Mouse (Mus musculus) urinary bladder, postnatal 36 days (tissue): ENCODE results near the gene Man2a2.

Source experiments
- DNase-seq, 2 experiments: peaks; one replicate each; pipeline ENCODE4 v3.0.0; 2022; ENCODE audit warnings: low spot score in 2 of 2, mixed read lengths in 1 of 2

Gene Man2a2

DNA sequence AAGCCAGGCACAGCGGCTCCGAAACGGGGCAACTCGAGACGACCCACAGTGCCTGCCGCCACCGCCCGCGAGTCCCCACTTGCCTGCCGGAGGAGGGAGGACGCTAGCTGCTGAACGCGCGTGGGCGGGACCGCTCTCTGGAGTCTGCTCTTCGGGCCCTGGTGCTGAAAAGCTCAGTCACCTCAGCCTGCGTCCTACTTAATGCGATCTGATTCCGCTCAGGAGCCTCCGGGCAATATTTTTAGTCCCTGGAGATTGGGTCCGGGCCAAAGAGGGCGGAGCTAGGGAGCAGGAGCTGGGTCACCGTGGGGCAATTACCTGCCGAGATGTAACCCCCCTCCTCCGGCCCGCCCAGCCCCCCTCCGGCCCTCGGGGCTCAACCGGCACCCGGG, 530 bp downstream of the Man2a2 start:
- DNase-seq, result peak; percentile 70 to 79

GRCm38 (mm10) chr7:80369967-80370431, 1.2 kb downstream of the Man2a2 start:
- no peak for DNase-seq

DNA sequence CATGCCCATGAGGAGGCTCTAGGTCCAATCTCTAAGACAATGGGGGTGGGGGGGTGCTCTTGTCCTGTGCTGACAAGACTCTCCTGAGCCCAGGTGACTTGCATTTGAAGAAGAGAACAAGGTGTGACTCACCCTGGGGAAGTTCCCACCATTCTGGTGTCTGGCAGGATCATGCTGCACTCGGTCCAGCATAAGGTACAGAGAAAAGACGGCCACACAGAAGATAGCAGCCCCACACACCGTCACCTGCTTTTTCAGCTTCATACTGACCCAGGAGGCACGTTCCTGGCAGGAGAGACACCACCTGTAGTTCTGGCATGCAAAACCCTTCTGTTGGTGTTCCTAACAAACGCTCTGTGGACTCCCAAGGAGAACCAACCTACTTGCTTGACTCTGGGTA, 1.7 kb downstream of the Man2a2 start:
- no peak for DNase-seq

DNA sequence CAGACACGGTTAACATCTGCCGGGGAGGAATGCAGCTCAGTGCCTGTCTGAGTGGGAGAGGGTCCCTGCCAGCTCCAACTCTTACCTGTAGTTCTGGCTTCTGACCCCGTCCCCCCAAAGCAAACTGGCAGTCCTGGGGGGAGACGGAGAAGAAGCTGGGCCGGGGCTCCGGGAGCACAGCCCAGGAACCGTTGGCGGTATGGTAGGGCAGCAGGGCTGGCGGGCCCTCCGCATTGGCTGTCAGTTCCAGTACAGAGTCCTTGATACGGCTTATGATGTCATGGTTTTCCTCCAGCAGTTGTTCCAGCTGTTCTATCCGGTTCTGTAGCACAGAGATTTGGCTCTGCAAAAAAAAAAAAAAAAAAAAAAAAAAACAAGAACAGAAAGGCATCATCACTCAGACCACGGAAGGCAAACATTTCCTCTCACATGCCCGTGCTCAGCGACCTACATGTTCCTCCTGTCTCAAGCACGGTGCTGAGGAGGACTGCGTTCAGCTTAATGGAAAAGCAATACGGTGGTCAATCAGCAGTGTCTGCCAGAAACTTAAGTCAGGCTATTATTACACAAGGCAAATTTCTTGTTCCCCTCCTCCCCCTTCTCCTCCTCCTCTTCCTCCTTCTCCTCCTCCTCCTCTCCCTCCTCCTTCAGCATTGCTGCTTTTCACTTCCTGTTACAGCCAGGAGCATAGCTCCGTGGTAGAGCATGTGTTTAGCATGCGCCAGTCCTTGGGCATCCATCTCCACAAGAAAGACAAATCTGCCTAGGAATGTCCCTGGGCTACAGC, 2.3 kb downstream of the Man2a2 start:
- DNase-seq, result no peak

DNA sequence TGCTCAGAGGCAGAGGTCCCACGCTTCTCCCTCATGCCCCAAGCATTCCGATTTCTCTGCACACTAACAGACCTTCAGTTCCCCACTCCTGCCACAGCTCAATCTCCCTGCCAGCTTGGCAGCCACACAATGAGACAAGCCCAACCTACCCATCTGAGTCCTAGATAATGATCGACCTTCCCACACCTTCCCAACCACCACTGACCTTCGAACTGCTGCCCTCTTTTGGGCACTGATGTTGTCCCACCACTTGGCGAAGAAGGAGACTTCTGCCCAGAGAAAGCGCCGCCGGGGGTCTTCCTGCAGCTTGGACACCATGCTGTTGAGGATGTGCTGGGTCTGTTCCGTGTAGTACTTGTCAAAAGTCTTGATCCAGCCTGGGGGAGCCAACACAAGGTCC, 3.2 kb downstream of the Man2a2 start:
- no peak for DNase-seq

- no peak for DNase-seq
Measured at GRCm38 (mm10) chr7:80367232-80367631, 3.9 kb downstream of the Man2a2 start.

- no peak for DNase-seq
Measured at GRCm38 (mm10) chr7:80365759-80366158, 5.4 kb downstream of the Man2a2 start.

DNA sequence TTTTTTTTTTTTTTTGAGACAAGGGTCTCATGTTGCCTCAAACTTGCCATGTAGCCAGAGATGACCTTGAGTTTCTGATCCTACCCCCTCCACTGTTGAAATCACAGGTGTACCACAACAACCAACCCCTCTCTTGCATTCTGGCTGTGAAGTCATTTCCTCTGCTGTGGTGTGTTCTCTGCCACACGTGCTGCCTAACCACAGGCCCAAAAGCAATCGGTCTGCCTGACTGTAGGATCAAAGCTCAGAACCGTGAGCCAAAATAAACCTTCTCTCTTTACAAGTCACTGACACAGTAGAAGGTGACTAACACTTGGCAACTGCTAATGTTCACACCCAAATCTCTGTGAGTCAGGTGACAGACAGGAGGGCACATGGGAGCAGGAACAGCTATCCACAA, 10.7 kb downstream of the Man2a2 start:
- no peak for DNase-seq

- DNase-seq, result no peak
Measured at GRCm38 (mm10) chr7:80358039-80358438, 13.1 kb downstream of the Man2a2 start.

GRCm38 (mm10) chr7:80357156-80357555, 14.0 kb downstream of the Man2a2 start:
- DNase-seq, result no peak

DNA sequence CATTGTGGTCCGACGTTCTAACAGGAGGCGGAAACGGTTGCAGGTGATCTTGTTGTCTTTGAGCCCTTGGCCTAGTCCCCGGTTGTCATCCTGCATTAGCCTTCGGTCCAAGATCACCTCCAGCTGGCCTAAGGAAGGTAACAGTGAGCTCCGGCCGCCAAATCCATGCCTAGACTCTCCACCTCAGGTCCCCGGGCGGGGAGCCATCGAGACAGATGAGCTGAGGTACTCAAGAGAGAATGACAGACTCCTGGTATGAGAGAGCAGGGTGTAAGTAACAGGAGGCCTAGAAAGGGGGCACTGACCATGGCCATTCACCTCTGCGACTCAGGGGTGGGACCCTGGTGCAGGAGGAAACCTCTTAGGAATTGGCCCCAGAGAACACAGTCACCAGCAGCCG, 14.8 kb downstream of the Man2a2 start:
- no peak for DNase-seq

DNA sequence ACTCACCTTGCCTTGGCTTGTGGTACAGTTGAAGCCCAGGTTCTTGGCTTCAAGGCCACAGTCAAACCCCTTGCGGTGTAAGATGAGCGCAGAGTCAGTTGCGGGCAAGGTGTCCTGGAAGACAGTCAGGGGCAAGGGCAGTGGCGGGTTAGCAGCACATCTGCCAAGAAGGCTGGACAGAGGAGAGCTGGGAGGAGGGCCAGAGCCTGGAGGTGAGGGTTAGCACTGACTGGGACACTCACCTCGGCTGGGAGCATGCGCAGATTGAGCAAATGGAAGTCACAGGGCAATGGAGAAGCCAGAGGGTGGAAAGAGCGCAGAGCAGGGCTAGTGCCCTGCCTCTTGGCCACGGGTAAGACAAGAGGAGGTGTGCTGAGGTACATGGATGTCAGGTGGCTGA, 18.3 kb downstream of the Man2a2 start:
- DNase-seq, result no peak

- DNase-seq, result no peak
Measured at GRCm38 (mm10) chr7:80350808-80351207, 20.4 kb downstream of the Man2a2 start.

DNA sequence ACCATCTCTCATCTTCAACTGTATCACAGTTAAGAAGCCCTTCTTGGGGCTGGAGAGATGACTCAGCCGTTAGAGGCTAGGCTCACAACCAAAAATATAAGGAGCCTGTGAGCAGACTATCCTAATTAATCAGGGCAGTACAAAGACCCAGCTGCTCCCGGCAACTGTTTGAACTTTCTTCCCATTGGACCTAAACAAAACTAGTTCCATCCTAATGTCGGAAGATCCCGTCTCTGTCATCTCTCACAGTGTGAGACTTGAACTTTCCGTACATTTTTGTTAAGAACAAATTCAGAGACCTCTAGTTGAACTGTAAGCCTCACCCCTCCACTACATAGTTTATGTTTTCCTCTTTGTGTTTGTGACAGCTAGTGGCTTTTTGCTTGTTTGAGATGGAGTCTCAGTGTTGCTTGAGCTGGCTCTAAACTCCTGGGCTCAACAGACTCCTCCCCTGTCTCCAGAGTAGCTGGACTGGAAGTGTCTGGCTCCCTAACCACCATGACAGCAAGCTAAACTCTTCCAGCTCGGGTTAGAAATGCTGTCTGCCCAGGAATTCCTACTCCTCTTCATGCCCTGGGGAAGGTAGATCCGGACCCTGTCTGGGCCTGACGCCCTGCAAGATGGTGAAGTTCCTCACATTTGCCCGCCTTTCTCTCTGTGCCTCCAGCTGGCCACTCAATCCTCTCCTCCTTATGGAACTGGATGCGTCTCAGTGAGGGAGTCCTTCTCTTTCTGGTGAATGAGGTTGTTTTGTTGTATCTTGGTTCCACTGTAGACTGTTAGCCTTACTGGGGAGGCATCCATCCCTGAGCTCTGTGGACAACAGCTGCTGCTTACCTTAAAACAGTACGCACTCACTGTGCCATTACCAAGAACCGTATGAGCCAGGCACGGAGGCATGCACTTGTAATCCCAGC, 23.2 kb downstream of the Man2a2 start:
- no peak for DNase-seq

DNA sequence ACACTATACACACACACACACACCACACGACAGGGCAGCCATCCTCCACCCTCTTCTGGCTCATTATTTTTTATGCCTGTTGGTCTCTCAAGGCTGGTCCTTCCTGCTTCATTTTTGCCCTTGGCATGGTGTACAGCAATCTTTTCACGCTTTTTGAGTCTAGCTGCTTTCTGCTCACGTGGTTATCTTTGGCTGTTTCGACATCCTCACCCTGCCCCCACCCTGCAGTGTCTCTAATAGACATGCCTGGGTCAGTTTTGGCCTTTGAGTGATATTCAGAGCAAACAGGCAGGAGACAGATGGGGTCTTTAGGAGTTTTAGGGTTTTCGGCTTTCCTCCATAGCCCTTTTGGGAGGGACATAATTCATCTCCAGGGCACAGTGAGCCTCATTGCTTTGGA, 24.3 kb downstream of the Man2a2 start:
- DNase-seq, result no peak

DNA sequence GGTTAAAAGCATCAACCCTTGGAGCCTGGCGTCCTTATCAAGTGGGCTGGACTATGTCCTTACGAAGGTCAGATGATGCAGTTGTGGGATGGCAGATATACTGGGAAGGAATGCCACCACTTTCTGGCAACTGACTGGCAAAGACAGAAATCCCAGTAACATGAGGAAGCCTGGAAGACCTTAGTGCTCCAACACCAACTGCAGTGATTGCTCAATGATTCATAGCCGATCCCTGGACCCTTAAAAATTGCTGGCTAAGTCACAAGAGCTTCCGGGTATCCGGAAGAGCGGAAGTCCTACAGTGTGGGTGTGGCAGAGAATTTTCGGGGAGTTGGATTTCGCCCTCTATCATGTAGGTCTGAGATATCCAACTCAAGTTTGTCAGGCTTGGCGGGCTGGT, 25.0 kb downstream of the Man2a2 start:
- DNase-seq, result no peak

- no peak for DNase-seq
Measured at GRCm38 (mm10) chr7:80343270-80344018, 27.7 kb downstream of the Man2a2 start.

DNA sequence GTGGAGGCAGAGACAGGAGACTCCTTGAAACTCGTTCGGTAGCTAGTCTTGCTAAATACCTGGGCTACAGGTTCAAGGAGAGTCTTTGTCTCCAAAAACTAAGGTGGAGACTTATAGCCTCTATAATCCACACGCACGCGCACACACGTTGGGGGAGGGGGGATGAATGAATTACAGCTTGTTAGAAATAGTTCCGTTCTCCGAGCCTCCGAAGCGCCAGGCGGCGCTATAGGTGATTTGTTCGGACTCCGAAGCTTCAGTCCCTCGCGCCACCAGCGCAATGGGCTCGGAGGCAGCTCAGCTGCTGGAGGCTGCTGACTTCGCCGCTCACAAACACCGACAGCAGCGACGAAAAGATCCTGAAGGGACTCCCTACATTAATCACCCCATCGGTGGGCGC, 28.3 kb downstream of the Man2a2 start, which contains the start of gene Hddc3:
Hddc3 (plus strand) TSS at position 247 of the 400 bp plus-strand sequence.
- DNase-seq, result peak; percentile 87 to 93

DNA sequence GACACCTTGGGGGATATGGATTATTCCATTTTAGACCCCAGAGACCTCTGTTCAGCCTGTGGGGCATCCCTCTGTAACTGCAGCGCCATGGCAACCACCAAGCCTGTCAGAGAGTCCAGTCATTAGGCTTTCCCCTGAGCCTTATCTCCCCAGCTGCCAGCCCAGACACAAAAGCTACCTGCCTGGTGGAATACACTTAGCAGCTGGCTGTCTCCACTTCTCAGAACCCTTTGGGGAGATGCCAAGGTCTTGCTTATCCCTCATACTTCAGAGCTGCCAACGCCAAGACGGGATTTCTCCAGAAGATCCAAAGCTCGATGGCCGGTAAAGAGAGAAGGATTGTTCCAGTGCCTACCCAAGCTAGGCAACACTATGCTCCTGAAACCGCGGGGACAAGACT, 29.4 kb downstream of the Man2a2 start:
- no peak for DNase-seq

- DNase-seq, result peak; percentile 60 to 72
Measured at GRCm38 (mm10) chr7:80340793-80341192, 30.4 kb downstream of the Man2a2 start, which contains the start of gene Unc45a. Gene Unc45a (minus strand): TSS chr7:80341005.

DNA sequence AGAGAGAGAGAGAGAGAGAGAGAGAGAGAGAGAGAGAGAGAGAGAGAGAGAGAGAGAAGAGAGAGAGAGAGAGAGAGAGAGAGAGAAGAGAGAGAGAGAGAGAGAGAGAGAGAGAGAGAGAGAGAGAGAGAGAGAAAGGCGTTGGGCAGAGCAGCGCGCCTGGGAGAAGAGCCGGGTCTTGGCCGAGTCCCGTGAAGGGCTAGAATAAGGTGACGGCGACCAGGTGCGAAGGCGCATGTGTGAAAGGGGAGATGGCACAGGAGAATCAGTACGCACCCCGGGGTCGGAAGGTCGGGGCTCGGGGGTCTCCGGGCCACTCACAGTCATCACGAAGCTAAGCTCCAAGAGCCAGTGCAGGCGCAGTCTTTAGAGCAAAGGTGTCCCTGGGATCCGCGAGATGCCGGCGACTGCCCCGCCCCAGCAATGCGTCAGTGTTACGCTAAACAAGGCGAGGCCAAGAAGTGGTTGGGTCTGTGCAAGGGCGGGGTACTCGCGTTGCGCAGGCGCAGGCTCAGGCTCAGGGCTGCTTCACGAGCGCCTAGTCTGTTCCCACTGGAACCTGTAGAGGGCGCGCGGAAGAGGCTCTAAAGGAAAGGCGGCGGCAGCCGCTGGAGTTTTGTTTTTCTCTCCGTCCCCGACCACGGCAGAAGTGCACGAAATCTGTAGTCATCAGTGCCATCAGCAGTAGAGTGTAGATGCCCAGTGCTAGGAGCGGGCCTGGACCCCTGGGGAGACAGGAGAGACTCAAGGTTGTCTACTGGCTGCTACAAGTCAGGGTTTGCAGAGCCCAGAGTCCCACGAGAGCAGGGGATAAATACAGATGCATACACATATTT, 31.2 kb downstream of the Man2a2 start:
- peak; percentile 96 to 98 for DNase-seq
